24 mouse cellular contexts compared by ENCODE assay signal in the genomic region with DNA sequence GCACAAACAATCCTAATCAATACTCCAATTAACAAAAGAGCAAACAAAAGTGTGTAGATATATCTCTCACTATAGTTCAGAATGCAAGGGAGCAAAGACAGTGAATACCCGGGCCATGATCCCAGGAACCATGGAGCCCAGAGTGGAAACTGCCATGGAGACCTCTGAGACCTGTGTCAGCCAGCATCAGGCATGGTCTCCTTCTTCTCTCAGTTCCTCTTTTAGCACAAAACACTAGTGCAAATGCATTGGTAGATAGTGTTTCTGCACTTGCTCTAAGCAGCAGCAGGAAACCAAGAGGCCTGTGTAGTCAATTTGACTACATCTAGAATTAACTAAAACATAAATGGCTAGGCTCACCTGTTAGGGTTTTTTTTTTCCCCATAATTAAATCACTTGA. TPM values are rescaled to one million over a fixed set of nuclear protein-coding genes. Genes with fewer than 3 reads are reported as not detected.
A peak's percentile ranks its signal among the peaks of the same experiment; 100 is the strongest.
DNase-seq lines count a peak whose midpoint lies in the region; ATAC-seq and TF ChIP-seq lines count a peak whose summit lies in the region.
"Had no signal": no experiment of that assay in that cellular context is flagged by ENCODE, and none has a peak within 500 bp of the region (broad histone marks: within the 10 kb centered on the region; RNA-seq: fewer than 3 reads in every experiment).

No protein-coding gene starts in this region.

- ATAC-seq in granulocyte monocyte progenitor cell, adult 5-6 weeks (replicated peaks; ENCODE audit: poor library complexity, severe bottlenecking): peak; percentile 99
- ATAC-seq in monocyte, adult 5-6 weeks (replicated peaks; ENCODE audit: insufficient number of reproducible peaks, low FRiP score, low TSS enrichment, poor library complexity, severe bottlenecking): 0 out of 2 replicates have a peak, but pooled peaks have one; percentile 43
- ATAC-seq: CD4-positive, CD25-positive, alpha-beta regulatory T cell, adult 4 months; forebrain, embryonic 16.5 days; intestine, embryonic 16.5 days had no signal

- no peak overlapping the region for H3K4me3 ChIP-seq in CH12.LX (replicated peaks in 1 of 3; ENCODE audit: low read depth in 2 of 3, low read length in 2 of 3, poor library complexity in 1 of 3)
- H3K4me3 ChIP-seq: embryonic facial prominence, embryonic 13.5 days; forebrain, embryonic 12.5 days; heart, embryonic 10.5 days; hindbrain, embryonic 10.5 days had no signal

- no peak overlapping the region for H3K4me2 ChIP-seq in CH12.LX (ENCODE audit: insufficient read depth, low read depth, poor library complexity, severe bottlenecking)
- H3K4me2 ChIP-seq: embryonic facial prominence, embryonic 13.5 days; forebrain, embryonic 12.5 days; hindbrain, embryonic 14.5 days had no signal

- peaks cover 0 to 7% of the 10 kb centered on the region in 2 experiments; a peak in 2 of 4 replicates for H3K4me1 ChIP-seq in CH12.LX (ENCODE audit: control insufficient read depth in 1 of 2, insufficient read depth in 2 of 2)
- H3K4me1 ChIP-seq: embryonic facial prominence, embryonic 13.5 days; forebrain, embryonic 12.5 days; heart, embryonic 10.5 days; hindbrain, embryonic 10.5 days had no signal

- no peak for TF ChIP-seq POLR2A in CH12.LX (IDR thresholded peaks at IDR 0.05; ENCODE audit: low read depth, low read length)

- TF ChIP-seq RAD21 in CH12.LX (IDR thresholded peaks at IDR 0.05; ENCODE audit: low read depth, low read length): no peak

- no peak for TF ChIP-seq CTCF in CH12.LX (conservative IDR thresholded peaks at IDR 0.05 in 1 of 2, IDR thresholded peaks at IDR 0.05 in 1 of 2; ENCODE audit: low read depth in 2 of 2, low read length in 2 of 2)

- H3K27ac ChIP-seq in CH12.LX (ENCODE audit: insufficient read depth, low read depth): no peak overlapping the region
- H3K27ac ChIP-seq: embryonic facial prominence, embryonic 13.5 days; forebrain, embryonic 12.5 days; heart, embryonic 10.5 days; hindbrain, embryonic 10.5 days; hindbrain, embryonic 14.5 days had no signal

- 0 out of 2 replicates have a peak, but pooled peaks have one; percentile 17 for TF ChIP-seq EP300 in CH12.LX (IDR thresholded peaks at IDR 0.05; ENCODE audit: low read length)

- H3K79me2 ChIP-seq in CH12.LX (replicated peaks; ENCODE audit: control insufficient read depth, extremely low read depth, insufficient read depth, poor library complexity, severe bottlenecking): no peaks in the 10 kb centered on the region

- dilution Hi-C loops in CH12.LX (cut with MboI; ENCODE audit: extremely low pct_ligation_motif_present, extremely low pct_unique_long_range_greater_than_20kb, low sequenced_read_pairs): no loop called here

- DNase-seq in A20 (ENCODE audit: low read depth, low spot score): peak; percentile 32
- DNase-seq in CH12.LX (ENCODE audit: extremely low read depth): peak; percentile 28
- DNase-seq in kidney, postnatal 36 days: no peak
- no peak for DNase-seq in ovary, postnatal 36 days (ENCODE audit: low spot score)
- DNase-seq in urinary bladder, postnatal 14 days (ENCODE audit: low spot score): no peak
- DNase-seq: adrenal gland, adult 8-10 months; adrenal gland, postnatal 36 days; B cell, adult 2 months; cerebellum, adult 11 months; cerebellum, adult 8-10 months; cerebellum, postnatal 25 days; gastrocnemius, postnatal 14 days; heart, adult 18-20 months; heart, postnatal 10 days had no signal

- no peaks in the 10 kb centered on the region for H3K27me3 ChIP-seq in CH12.LX (replicated peaks)
- H3K27me3 ChIP-seq: embryonic facial prominence, embryonic 13.5 days; forebrain, embryonic 12.5 days had no signal

- H3K9ac ChIP-seq in CH12.LX (ENCODE audit: insufficient read depth, low read depth): no peak overlapping the region
- H3K9ac ChIP-seq: embryonic facial prominence, embryonic 13.5 days; forebrain, embryonic 12.5 days; hindbrain, embryonic 14.5 days had no signal

- in situ Hi-C loops in CH12.LX (cut with MboI; ENCODE audit: low pct_ligation_motif_present, low pct_unique_long_range_greater_than_20kb, low sequenced_read_pairs): no loop called here

- H3K36me3 ChIP-seq in CH12.LX (replicated peaks in 1 of 2; ENCODE audit: control insufficient read depth in 1 of 2, insufficient read depth in 1 of 2, low read length in 1 of 2): no peaks in the 10 kb centered on the region
- H3K36me3 ChIP-seq: embryonic facial prominence, embryonic 13.5 days; forebrain, embryonic 12.5 days; heart, embryonic 10.5 days; hindbrain, embryonic 10.5 days had no signal

- H3K9me3 ChIP-seq in CH12.LX (replicated peaks; ENCODE audit: low read length): peaks cover 2% of the 10 kb centered on the region
- H3K9me3 ChIP-seq: embryonic facial prominence, embryonic 13.5 days; forebrain, embryonic 12.5 days; heart, embryonic 10.5 days; hindbrain, embryonic 10.5 days had no signal

TF ChIP-seq in CH12.LX, 34 proteins besides CTCF, POLR2A, EP300 and RAD21:
- TF ChIP-seq E2F4 (IDR thresholded peaks at IDR 0.05; ENCODE audit: insufficient replicate concordance, low read depth, low read length): no peak
- 0 out of 2 replicates have a peak, but pooled peaks have one; percentile 28 for TF ChIP-seq IRF4 (IDR thresholded peaks at IDR 0.05; ENCODE audit: low read depth, low read length)

RNA-seq across cellular contexts. Expression of a gene that starts 21.4 kb away (rescaled TPM):
- not detected in 2 replicates for total RNA-seq in CH12.LX (2012; rRNA removed)
- not detected in 2 replicates for total RNA-seq in CH12.LX (2014; rRNA removed)
- polyA plus RNA-seq in CH12.LX (2012; ENCODE audit: insufficient read length, low read depth): 0.05 TPM in 1 of 2 replicates, not detected in the other
- 73.6 and 80.8 TPM in 2 replicates for total RNA-seq in granulocyte monocyte progenitor cell, adult 5-6 weeks (2014; fragmentation: Nextera tagmentation)
- total RNA-seq in granulocyte monocyte progenitor cell, adult 5-6 weeks (2017): 78.4 and 82.5 TPM in 2 replicates
- total RNA-seq in monocyte, adult 5-6 weeks (2017): 37.1 to 61.9 TPM (median 56.3 TPM) in 3 replicates

Comparison
In these comparisons a context has a peak if more than half of its experiments do, and no peak if none do; other contexts are left out.
1. DNase-seq: peak in A20 (single experiment) and CH12.LX (single experiment); none in kidney, postnatal 36 days (0 of 2), ovary, postnatal 36 days (single experiment) and urinary bladder, postnatal 14 days (single experiment).
2. RNA of a gene that starts 21.4 kb away (total RNA-seq): 73.6 to 82.5 TPM in granulocyte monocyte progenitor cell, adult 5-6 weeks and 37.1 to 61.9 TPM in monocyte, adult 5-6 weeks; not detected in CH12.LX; every median in the first group is over 10 times any median in the second.